Mouse (Mus musculus) heart, adult 2 months (tissue): ENCODE measurements at regions not wholly inside any gene's neighbourhood (a gene's known extent, or its start where the extent isn't known, plus 50 kb on each side); places are given as distances from the start of the nearest gene placed in this dataset.

ENCODE experiments used
- CTCF ChIP-seq: fragments of 200-600 bp; IDR thresholded peaks from 2 replicates; pipeline ENCODE4 v1.8.1; 2022; ENCODE audit warnings: antibody characterized with exemption, mild to moderate bottlenecking, moderate library complexity
- POLR2A ChIP-seq: fragments of 200-500 bp; IDR thresholded peaks from 2 replicates; pipeline ENCODE4 v1.6.1; 2011; ENCODE audit warnings: mild to moderate bottlenecking, low read depth, low read length, control low read depth; ENCODE audit not compliant: insufficient read depth

DNA sequence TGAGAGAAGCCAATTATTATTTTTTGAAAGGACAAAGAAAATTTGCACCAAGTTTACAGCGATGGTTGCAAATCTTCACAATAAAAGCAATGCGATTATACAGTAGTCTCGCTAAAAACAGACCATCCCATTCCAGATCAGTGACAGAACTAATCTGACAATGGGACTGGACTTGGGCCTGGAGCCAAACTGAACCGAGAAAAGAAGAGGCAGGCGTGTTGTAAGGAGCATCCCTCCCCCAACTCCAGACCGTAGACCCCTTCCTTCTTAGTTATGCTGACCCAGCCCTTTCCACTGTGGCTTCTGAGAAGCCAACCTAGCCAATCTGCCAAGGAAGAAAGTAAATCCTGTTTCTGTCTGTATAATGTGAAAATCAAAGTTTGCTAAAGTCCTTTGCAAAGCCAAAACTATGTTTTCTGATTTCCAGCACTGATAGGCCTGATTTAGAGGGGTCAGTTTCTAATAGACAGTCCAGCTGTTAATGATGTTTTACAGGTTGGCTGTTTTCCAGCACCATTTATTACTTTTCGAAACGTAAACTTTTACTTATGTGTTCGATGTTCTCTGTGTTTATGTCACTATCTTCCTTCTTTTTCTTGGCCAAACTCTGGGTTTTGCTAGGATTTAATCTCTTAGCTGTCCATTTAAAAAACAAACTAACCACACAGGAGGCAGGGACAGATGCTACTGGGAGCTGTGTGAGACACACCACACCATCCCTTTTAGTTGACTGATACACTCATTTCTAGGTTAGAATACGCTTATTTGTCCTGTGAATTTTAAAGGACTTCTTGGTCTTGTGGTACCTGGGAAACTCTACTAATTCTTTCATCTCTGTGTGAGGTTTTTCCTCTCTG lies 301.5 kb downstream of the Lmo7 start:
- no peak for TF ChIP-seq CTCF
- no peak for TF ChIP-seq POLR2A
